Mouse (Mus musculus) MEL (cell line): ENCODE data around the gene N4bp3. TPM values are rescaled to one million over a fixed set of nuclear protein-coding genes. Genes with fewer than 3 reads are reported as not detected.

Source experiments
- DNase-seq: peaks from one replicate; pipeline ENCODE4 v3.0.0; 2011; ENCODE audit warnings: low read depth, low spot score
- H3K27ac ChIP-seq: 2 replicates; pipeline ENCODE4 v1.5.1; 2012; ENCODE audit warnings: low read depth, mild to moderate bottlenecking, control low read depth, low read length, moderate library complexity; ENCODE audit not compliant: control insufficient read depth
- H3K27me3 ChIP-seq, 2 experiments: fragments of 150-350 bp in 1 of 2; sonication (generic) in 1 of 2; 2 replicates each; pipeline ENCODE4 v1.6.1; 2012; ENCODE audit warnings: low read length in 2 of 2, mild to moderate bottlenecking in 2 of 2, improper control_type of control experiment in 1 of 2, moderate library complexity in 1 of 2; ENCODE audit not compliant: insufficient read depth in 2 of 2, control insufficient read depth in 1 of 2
- H3K36me3 ChIP-seq, 2 experiments: 2 replicates each; pipeline ENCODE4 v1.6.1; 2012 to 2014; ENCODE audit warnings: low read length in 2 of 2, improper control_type of control experiment in 1 of 2, inconsistent platforms in 1 of 2, mild to moderate bottlenecking in 1 of 2; ENCODE audit not compliant: insufficient read depth in 2 of 2, control insufficient read depth in 1 of 2
- H3K4me1 ChIP-seq, 2 experiments: fragments of 150-350 bp in 1 of 2; sonication (generic) in 1 of 2; 2 replicates each; pipeline ENCODE4 v1.6.1; 2012; ENCODE audit warnings: low read length in 2 of 2, improper control_type of control experiment in 1 of 2, mild to moderate bottlenecking in 1 of 2; ENCODE audit not compliant: insufficient read depth in 2 of 2, control insufficient read depth in 1 of 2
- H3K4me3 ChIP-seq, 2 experiments: fragments of 150-350 bp in 1 of 2; sonication (generic) in 1 of 2; 2 replicates each; pipeline ENCODE4 v1.5.1; 2012; ENCODE audit warnings: low read depth in 2 of 2, low read length in 2 of 2, mild to moderate bottlenecking in 2 of 2, moderate library complexity in 2 of 2, control low read depth in 1 of 2, improper control_type of control experiment in 1 of 2; ENCODE audit not compliant: control insufficient read depth in 1 of 2, insufficient read depth in 1 of 2
- H3K79me2 ChIP-seq: 2 replicates; pipeline ENCODE4 v1.6.1; 2012; ENCODE audit warnings: mild to moderate bottlenecking, low read length, moderate library complexity; ENCODE audit not compliant: control insufficient read depth, poor library complexity, insufficient read depth
- H3K9ac ChIP-seq: 2 replicates; pipeline ENCODE4 v1.6.1; 2012; ENCODE audit warnings: low read depth, mild to moderate bottlenecking, control low read depth, low read length, moderate library complexity; ENCODE audit not compliant: control insufficient read depth, poor library complexity, severe bottlenecking
- H3K9me3 ChIP-seq: fragments of 150-350 bp; sonication (generic); replicated peaks from 2 replicates; pipeline ENCODE4 v1.6.1; 2012; ENCODE audit warnings: mild to moderate bottlenecking, low read length, improper control_type of control experiment, moderate library complexity; ENCODE audit not compliant: insufficient read depth
- BHLHE40 ChIP-seq: IDR thresholded peaks from 2 replicates; pipeline ENCODE4 v1.6.1; 2012; ENCODE audit warnings: low read depth, mild to moderate bottlenecking, inconsistent platforms, low read length, improper control_type of control experiment, borderline replicate concordance
- CHD2 ChIP-seq: IDR thresholded peaks from 2 replicates; pipeline ENCODE4 v1.6.1; 2011; ENCODE audit warnings: low read length, improper control_type of control experiment
- CTCF ChIP-seq, 3 experiments: IDR thresholded peaks in 2 of 3; conservative IDR thresholded peaks in 1 of 3; 2 replicates each; pipeline ENCODE4 v1.5.1; 2011 to 2012; ENCODE audit warnings: low read length in 3 of 3, low read depth in 2 of 3, mild to moderate bottlenecking in 2 of 3, improper control_type of control experiment in 1 of 3, inconsistent platforms in 1 of 3, mixed read lengths in 1 of 3, moderate library complexity in 1 of 3; ENCODE audit not compliant: control insufficient read depth in 1 of 3, insufficient read depth in 1 of 3, poor library complexity in 1 of 3, severe bottlenecking in 1 of 3
- E2F4 ChIP-seq: IDR thresholded peaks from 2 replicates; pipeline ENCODE4 v1.6.1; 2011; ENCODE audit warnings: low read depth, low read length, improper control_type of control experiment, borderline replicate concordance
- ETS1 ChIP-seq: IDR thresholded peaks from 2 replicates; pipeline ENCODE4 v1.6.1; 2012; ENCODE audit warnings: low read depth, mild to moderate bottlenecking, inconsistent platforms, low read length, improper control_type of control experiment, moderate library complexity
- GATA1 ChIP-seq: IDR thresholded peaks from 2 replicates; pipeline ENCODE4 v1.6.1; 2011; ENCODE audit warnings: low read depth, low read length, improper control_type of control experiment
- HCFC1 ChIP-seq: IDR thresholded peaks from 2 replicates; pipeline ENCODE4 v1.6.1; 2012; ENCODE audit warnings: low read depth, mild to moderate bottlenecking, inconsistent platforms, low read length, improper control_type of control experiment, moderate library complexity
- JUND ChIP-seq: IDR thresholded peaks from 2 replicates; pipeline ENCODE4 v1.6.1; 2011; ENCODE audit warnings: low read depth, mild to moderate bottlenecking, improper control_type of control experiment, low read length
- MAFK ChIP-seq: IDR thresholded peaks from 2 replicates; pipeline ENCODE4 v1.6.1; 2011; ENCODE audit warnings: low read depth, mild to moderate bottlenecking, low read length, improper control_type of control experiment, borderline replicate concordance
- MAX ChIP-seq: IDR thresholded peaks from 2 replicates; pipeline ENCODE4 v1.6.1; 2011; ENCODE audit warnings: low read length, improper control_type of control experiment
- MAZ ChIP-seq: IDR thresholded peaks from 2 replicates; pipeline ENCODE4 v1.6.1; 2012; ENCODE audit warnings: low read depth, mild to moderate bottlenecking, inconsistent platforms, low read length, improper control_type of control experiment
- MEF2A ChIP-seq: IDR thresholded peaks from 2 replicates; pipeline ENCODE4 v1.6.1; 2014; ENCODE audit warnings: low read depth, mild to moderate bottlenecking, inconsistent platforms, low read length, improper control_type of control experiment; ENCODE audit not compliant: poor library complexity, insufficient replicate concordance, severe bottlenecking; ENCODE audit errors: extremely low read depth
- MYB ChIP-seq: IDR thresholded peaks from 2 replicates; pipeline ENCODE4 v1.6.1; 2011; ENCODE audit warnings: mild to moderate bottlenecking, low read depth, low read length, improper control_type of control experiment
- MYC ChIP-seq: IDR thresholded peaks from 2 replicates; pipeline ENCODE4 v1.6.1; 2011; ENCODE audit warnings: low read depth, mild to moderate bottlenecking, low read length, improper control_type of control experiment, moderate library complexity
- NELFE ChIP-seq: IDR thresholded peaks from 2 replicates; pipeline ENCODE4 v1.6.1; 2011; ENCODE audit warnings: low read depth, low read length, improper control_type of control experiment
- POLR2A ChIP-seq, 2 experiments: IDR thresholded peaks; 2 replicates each; pipeline ENCODE4 v1.6.1; 2011 to 2012; ENCODE audit warnings: low read length in 2 of 2, mild to moderate bottlenecking in 2 of 2, control low read depth in 1 of 2, improper control_type of control experiment in 1 of 2, low read depth in 1 of 2, moderate library complexity in 1 of 2; ENCODE audit not compliant: control insufficient read depth in 1 of 2, insufficient read depth in 1 of 2, poor library complexity in 1 of 2
- POLR2AphosphoS2 ChIP-seq: IDR thresholded peaks from 2 replicates; pipeline ENCODE4 v1.6.1; 2011; ENCODE audit warnings: low read length, improper control_type of control experiment
- POLR2AphosphoS5 ChIP-seq: IDR thresholded peaks from 2 replicates; pipeline ENCODE4 v1.6.1; 2012; ENCODE audit warnings: low read depth, borderline replicate concordance, mild to moderate bottlenecking, inconsistent platforms, low read length, moderate library complexity, mixed read lengths
- RAD21 ChIP-seq: IDR thresholded peaks from 2 replicates; pipeline ENCODE4 v1.6.1; 2011; ENCODE audit warnings: mild to moderate bottlenecking, low read depth, low read length, improper control_type of control experiment
- SMC3 ChIP-seq: IDR thresholded peaks from 2 replicates; pipeline ENCODE4 v1.6.1; 2011; ENCODE audit warnings: low read depth, low read length, improper control_type of control experiment
- TBP ChIP-seq: IDR thresholded peaks from 2 replicates; pipeline ENCODE4 v1.8.0; 2011; ENCODE audit warnings: low read depth, low read length, improper control_type of control experiment
- UBTF ChIP-seq: IDR thresholded peaks from 2 replicates; pipeline ENCODE4 v1.6.1; 2012; ENCODE audit warnings: low read depth, mild to moderate bottlenecking, inconsistent platforms, low read length, improper control_type of control experiment, moderate library complexity, borderline replicate concordance; ENCODE audit not compliant: insufficient read depth
- USF1 ChIP-seq: IDR thresholded peaks from 2 replicates; pipeline ENCODE4 v1.6.1; 2014; ENCODE audit warnings: low read depth, mild to moderate bottlenecking, inconsistent platforms, low read length, improper control_type of control experiment, moderate library complexity
- USF2 ChIP-seq, 2 experiments: IDR thresholded peaks; 2 replicates each; pipeline ENCODE4 v1.6.1; 2011 to 2012; ENCODE audit warnings: improper control_type of control experiment in 2 of 2, low read length in 2 of 2, borderline replicate concordance in 1 of 2, inconsistent platforms in 1 of 2, low read depth in 1 of 2, mild to moderate bottlenecking in 1 of 2; ENCODE audit not compliant: insufficient read depth in 1 of 2
- ZKSCAN1 ChIP-seq: IDR thresholded peaks from 2 replicates; pipeline ENCODE4 v1.6.1; 2012; ENCODE audit warnings: low read depth, mild to moderate bottlenecking, inconsistent platforms, low read length, improper control_type of control experiment, moderate library complexity
- ZMIZ1 ChIP-seq: IDR thresholded peaks from 2 replicates; pipeline ENCODE4 v1.6.1; 2012; ENCODE audit warnings: low read depth, mild to moderate bottlenecking, inconsistent platforms, low read length, improper control_type of control experiment, moderate library complexity
- ZNF384 ChIP-seq: IDR thresholded peaks from 2 replicates; pipeline ENCODE4 v1.6.1; 2012; ENCODE audit warnings: low read depth, mild to moderate bottlenecking, inconsistent platforms, low read length, improper control_type of control experiment
- polyA plus RNA-seq, 2 experiments: library from polyadenylated mRNA; stranded (reverse) in 1 of 2; unstranded in 1 of 2; fragments of >175 nt in 1 of 2; fragments of >200 nt in 1 of 2; gene quantifications; 2 replicates each; pipeline versions ENCODE4 v1.2.1 to v1.2.4; 2012; ENCODE audit warnings: low replicate concordance in 2 of 2, low read depth in 1 of 2; ENCODE audit not compliant: insufficient read length in 2 of 2, insufficient read depth in 1 of 2, missing spikeins in 1 of 2
- total RNA-seq: library from RNA; depleted of rRNA; stranded (reverse); fragments of 300-350 nt; gene quantifications from 2 replicates; pipeline ENCODE4 v1.2.3, GENCODE M21; 2012

The N4bp3 gene
- total and polyA plus RNA-seq, 3 experiments = 6.9 to 11.5 TPM; not detected in 1

- Histone ChIP-seq H3K4me3 (peak overlapping the region; percentile 57 to 69), H3K27me3 (no peaks in the 10 kb centered on the region), H3K27ac (peak overlapping the region; percentile 98), H3K4me1 (peaks cover 2 to 7% of the 10 kb centered on the region in 2 experiments; a peak in 3 of 4 replicates), H3K36me3 (peaks cover 0 to 18% of the 10 kb centered on the region in 2 experiments; a peak in 2 of 4 replicates), H3K79me2 (peaks cover 10% of the 10 kb centered on the region), H3K9me3 (no peaks in the 10 kb centered on the region), H3K9ac (peak overlapping the region; percentile 90)
- TF ChIP-seq BHLHE40 (no peak), POLR2AphosphoS2 (no peak), ZKSCAN1 (no peak), MAZ (no peak), USF1 (no peak), ZNF384 (no peak), MAX (no peak), RAD21 (no peak), MYC (no peak), USF2 (IDR thresholded peaks at IDR 0.05; ENCODE audit: borderline replicate concordance in 1 of 2, insufficient read depth in 1 of 2, low read depth in 1 of 2, low read length in 2 of 2) (no peak), MYB (no peak), SMC3 (no peak)
- no peak for DNase-seq
Measured at GRCm38 (mm10) chr11:51689343-51689742, 38.7 kb upstream of the N4bp3 start.

- peak within 1 kb of the TSS; percentile 79 to 87 for H3K4me3 ChIP-seq
- H3K4me1 ChIP-seq = peaks cover 2 to 7% of the 10 kb centered on the region in 2 experiments; a peak in 3 of 4 replicates
- H3K36me3 ChIP-seq = peaks cover 0 to 18% of the 10 kb centered on the region in 2 experiments; a peak in 2 of 4 replicates
- peak; percentile 100 for DNase-seq
- no peaks in the 10 kb centered on the region for H3K9me3 ChIP-seq
- H3K79me2 ChIP-seq = peaks cover 10% of the 10 kb centered on the region
- no peaks in the 10 kb centered on the region for H3K27me3 ChIP-seq
- H3K27ac ChIP-seq = peak within 1 kb of the TSS; percentile 98
- H3K9ac ChIP-seq = peak within 1 kb of the TSS; percentile 90
- TF ChIP-seq MAX (peak; percentile 96), UBTF (no peak), MAFK (no peak), JUND (no peak), ZKSCAN1 (no peak), GATA1 (0 out of 2 replicates have a peak, but pooled peaks have one; percentile 53), HCFC1 (peak; percentile 94), TBP (peak; percentile 83), ETS1 (peak; percentile 16; the same call in 1 of the 2 replicates), ZMIZ1 (peak; percentile 94), POLR2A (IDR thresholded peaks at IDR 0.05; ENCODE audit: control insufficient read depth in 1 of 2, insufficient read depth in 1 of 2, low read depth in 1 of 2, low read length in 2 of 2, poor library complexity in 1 of 2) (peak; percentile 84 to 95), USF2 (IDR thresholded peaks at IDR 0.05; ENCODE audit: borderline replicate concordance in 1 of 2, insufficient read depth in 1 of 2, low read depth in 1 of 2, low read length in 2 of 2) (no peak), CTCF (IDR thresholded peaks at IDR 0.05 in 2 of 3, conservative IDR thresholded peaks at IDR 0.05 in 1 of 3; ENCODE audit: control insufficient read depth in 1 of 3, insufficient read depth in 1 of 3, low read depth in 2 of 3, low read length in 3 of 3, poor library complexity in 1 of 3, severe bottlenecking in 1 of 3) (no peak), POLR2AphosphoS5 (no peak), NELFE (peak; percentile 99), MAZ (peak; percentile 69; the same call in 1 of the 2 replicates), MEF2A (no peak), E2F4 (peak; percentile 84), RAD21 (no peak), CHD2 (no peak), MYB (no peak; the same call in 1 of the 2 replicates), ZNF384 (no peak)
Measured at GRCm38 (mm10) chr11:51688330-51689328, 38.0 kb upstream of the N4bp3 start, which contains the start of gene 0610009B22Rik. 0610009B22Rik (minus strand) TSS chr11:51688874.
